In genomic region chr2:104113563-104113962, GRCm38 (mm10) we compare ENCODE assay signal across 16 mouse cellular contexts. TPM values are rescaled to one million over a fixed set of nuclear protein-coding genes. Genes with fewer than 3 reads are reported as not detected.
DNase-seq lines count a peak whose midpoint lies in the region; ATAC-seq and TF ChIP-seq lines count a peak whose summit lies in the region.
"Not testable (repeated sequence)": the region's sequence is repeated elsewhere in the genome, so short reads cannot be mapped to it uniquely, and the experiment has no call there.
"Had no signal": no experiment of that assay in that cellular context is flagged by ENCODE, and none has a peak within 500 bp of the region (broad histone marks: within the 10 kb centered on the region; RNA-seq: fewer than 3 reads in every experiment).

No protein-coding gene starts in this region.

- peaks cover 11% of the 10 kb centered on the region for H3K4me1 ChIP-seq in liver, embryonic 11.5 days (replicated peaks; ENCODE audit: control insufficient read depth, insufficient read depth, low read length)
- H3K4me1 ChIP-seq in liver, embryonic 13.5 days (replicated peaks) = peaks cover 34% of the 10 kb centered on the region
- H3K4me1 ChIP-seq in liver, embryonic 15.5 days (replicated peaks) = peaks cover 34% of the 10 kb centered on the region
- peaks cover 11% of the 10 kb centered on the region; the same call in 1 of the 2 replicates for H3K4me1 ChIP-seq in liver, postnatal 0 days (ENCODE audit: insufficient read depth)
- H3K4me1 ChIP-seq in stomach, postnatal 0 days (replicated peaks; ENCODE audit: control insufficient read depth, insufficient read depth) = not testable (repeated sequence)

- peak; percentile 52 for ATAC-seq in liver, embryonic 11.5 days (replicated peaks; ENCODE audit: low FRiP score)
- peak; percentile 69 for ATAC-seq in liver, embryonic 13.5 days (ENCODE audit: low read depth)
- peak; percentile 67 for ATAC-seq in liver, embryonic 15.5 days (ENCODE audit: insufficient read depth)
- ATAC-seq in liver, postnatal 0 days = peak; percentile 91
- ATAC-seq in stomach, postnatal 0 days (ENCODE audit: low FRiP score, low TSS enrichment) = 0 out of 2 replicates have a peak, but pooled peaks have one; percentile 45

- H3K4me2 ChIP-seq in liver, embryonic 11.5 days; liver, embryonic 13.5 days; liver, embryonic 15.5 days; liver, postnatal 0 days (ENCODE audit: low read depth, low read length); stomach, postnatal 0 days (replicated peaks; ENCODE audit: low read depth): not testable (repeated sequence)

- TF ChIP-seq CTCF in liver, postnatal 0 days (IDR thresholded peaks at IDR 0.05; ENCODE audit: low read depth); stomach, postnatal 0 days (IDR thresholded peaks at IDR 0.05; ENCODE audit: low read depth): not testable (repeated sequence)

- H3K27me3 ChIP-seq in liver, embryonic 11.5 days (replicated peaks; ENCODE audit: control insufficient read depth, insufficient read depth, low read length); liver, embryonic 13.5 days; liver, embryonic 15.5 days; liver, postnatal 0 days (ENCODE audit: insufficient read depth, low read length); stomach, postnatal 0 days (ENCODE audit: control insufficient read depth, insufficient read depth, low read length): not testable (repeated sequence)

- not testable (repeated sequence) for H3K27ac ChIP-seq in liver, embryonic 11.5 days (ENCODE audit: low read depth, low read length); liver, embryonic 13.5 days; stomach, postnatal 0 days (replicated peaks)
- 0 out of 2 replicates have a peak overlapping the region, but pooled peaks have one; percentile 19 for H3K27ac ChIP-seq in liver, embryonic 15.5 days (replicated peaks)
- H3K27ac ChIP-seq in liver, postnatal 0 days (ENCODE audit: low read depth) = peak overlapping the region; percentile 50

- H3K9me3 ChIP-seq in liver, embryonic 11.5 days (ENCODE audit: control insufficient read depth, low read length); liver, embryonic 13.5 days (replicated peaks); liver, embryonic 15.5 days (replicated peaks); liver, postnatal 0 days (ENCODE audit: low read length); stomach, postnatal 0 days (ENCODE audit: control insufficient read depth, low read length): not testable (repeated sequence)

- peak; percentile 74 for DNase-seq in heart, adult 11 months
- not testable (repeated sequence) for DNase-seq in liver, embryonic 11.5 days (ENCODE audit: low spot score); liver, embryonic 13.5 days; stomach, postnatal 0 days (ENCODE audit: low spot score)
- peak; percentile 52 for DNase-seq in liver, postnatal 0 days

- H3K9ac ChIP-seq in liver, embryonic 11.5 days (ENCODE audit: low read depth, low read length); liver, embryonic 13.5 days; liver, embryonic 15.5 days; liver, postnatal 0 days (replicated peaks); stomach, postnatal 0 days (ENCODE audit: low read length): not testable (repeated sequence)

- not testable (repeated sequence) for H3K4me3 ChIP-seq in liver, embryonic 11.5 days (ENCODE audit: low read depth, low read length); liver, embryonic 13.5 days (replicated peaks); liver, embryonic 15.5 days (replicated peaks); liver, postnatal 0 days (ENCODE audit: low read depth, low read length); stomach, postnatal 0 days (ENCODE audit: low read depth, low read length)

- H3K36me3 ChIP-seq in liver, embryonic 11.5 days (ENCODE audit: control insufficient read depth, insufficient read depth, low read length); liver, postnatal 0 days (replicated peaks; ENCODE audit: insufficient read depth, low read length); stomach, postnatal 0 days (ENCODE audit: control insufficient read depth, insufficient read depth, low read length): not testable (repeated sequence)
- H3K36me3 ChIP-seq in liver, embryonic 13.5 days = peaks cover 51% of the 10 kb centered on the region
- peaks cover 32% of the 10 kb centered on the region for H3K36me3 ChIP-seq in liver, embryonic 15.5 days (replicated peaks)

- TF ChIP-seq EP300 in liver, postnatal 0 days (IDR thresholded peaks at IDR 0.05; ENCODE audit: low read depth); stomach, postnatal 0 days (optimal IDR thresholded peaks at IDR 0.05): not testable (repeated sequence)

RNA-seq across cellular contexts. Expression of gene A930018P22Rik, which starts 9.0 kb away (rescaled TPM):
- polyA plus RNA-seq in liver, embryonic 11.5 days (2014; fragmentation: Nextera tagmentation; extraction: Ambion mirVana) = 0.23 TPM in 1 of 2 replicates, not detected in the other
- polyA plus RNA-seq in liver, embryonic 13.5 days (2015; fragmentation: Nextera tagmentation; extraction: Ambion mirVana) = 0.19 and 0.48 TPM in 2 replicates
- polyA plus RNA-seq in liver, embryonic 15.5 days (2015; fragmentation: Nextera tagmentation; extraction: Ambion mirVana) = 0.36 and 0.77 TPM in 2 replicates
- 0.70 and 1.3 TPM in 2 replicates for polyA plus RNA-seq in liver, postnatal 0 days (2015; fragmentation: Nextera tagmentation; extraction: Ambion mirVana)
- 0.47 and 0.53 TPM in 2 replicates for polyA plus RNA-seq in stomach, postnatal 0 days (2015; fragmentation: Nextera tagmentation; extraction: Ambion mirVana)
- polyA plus RNA-seq: brain, embryonic 14.5 days; embryonic facial prominence, embryonic 11.5 days; embryonic facial prominence, embryonic 13.5 days; embryonic facial prominence, embryonic 15.5 days; forebrain, embryonic 10.5 days; forebrain, embryonic 13.5 days; forebrain, embryonic 15.5 days had no signal

RNA-seq across cellular contexts. Expression of gene Cd59a, which starts 18.0 kb away (rescaled TPM):
- polyA plus RNA-seq in liver, embryonic 11.5 days (2014; fragmentation: Nextera tagmentation; extraction: Ambion mirVana) = 73.4 and 77.6 TPM in 2 replicates
- 82.9 and 85.7 TPM in 2 replicates for polyA plus RNA-seq in liver, embryonic 13.5 days (2015; fragmentation: Nextera tagmentation; extraction: Ambion mirVana)
- 90.3 and 92.5 TPM in 2 replicates for polyA plus RNA-seq in liver, embryonic 15.5 days (2015; fragmentation: Nextera tagmentation; extraction: Ambion mirVana)
- 73.8 and 76.9 TPM in 2 replicates for polyA plus RNA-seq in liver, postnatal 0 days (2015; fragmentation: Nextera tagmentation; extraction: Ambion mirVana)
- polyA plus RNA-seq in stomach, postnatal 0 days (2015; fragmentation: Nextera tagmentation; extraction: Ambion mirVana) = 58.4 and 59.6 TPM in 2 replicates

RNA-seq across cellular contexts. Expression of gene Cd59b, which starts 43.9 kb away (rescaled TPM):
- polyA plus RNA-seq in liver, embryonic 11.5 days (2014; fragmentation: Nextera tagmentation; extraction: Ambion mirVana) = 8.7 and 10.6 TPM in 2 replicates
- 13.1 and 13.3 TPM in 2 replicates for polyA plus RNA-seq in liver, embryonic 13.5 days (2015; fragmentation: Nextera tagmentation; extraction: Ambion mirVana)
- 11.0 and 11.4 TPM in 2 replicates for polyA plus RNA-seq in liver, embryonic 15.5 days (2015; fragmentation: Nextera tagmentation; extraction: Ambion mirVana)
- 4.4 and 4.5 TPM in 2 replicates for polyA plus RNA-seq in liver, postnatal 0 days (2015; fragmentation: Nextera tagmentation; extraction: Ambion mirVana)
- polyA plus RNA-seq in stomach, postnatal 0 days (2015; fragmentation: Nextera tagmentation; extraction: Ambion mirVana) = 5.5 and 6.4 TPM in 2 replicates
- polyA plus RNA-seq: C2C12 had no signal

RNA-seq across cellular contexts. Expression of gene Gm10799, which starts 45.2 kb away (rescaled TPM):
- not detected in 2 replicates for polyA plus RNA-seq in liver, embryonic 11.5 days (2014; fragmentation: Nextera tagmentation; extraction: Ambion mirVana)
- not detected in 2 replicates for polyA plus RNA-seq in liver, embryonic 13.5 days (2015; fragmentation: Nextera tagmentation; extraction: Ambion mirVana)
- not detected in 2 replicates for polyA plus RNA-seq in liver, embryonic 15.5 days (2015; fragmentation: Nextera tagmentation; extraction: Ambion mirVana)
- polyA plus RNA-seq in liver, postnatal 0 days (2015; fragmentation: Nextera tagmentation; extraction: Ambion mirVana) = not detected in 2 replicates
- polyA plus RNA-seq in stomach, postnatal 0 days (2015; fragmentation: Nextera tagmentation; extraction: Ambion mirVana) = not detected in 2 replicates
- polyA plus RNA-seq: adrenal gland, adult 2 months; brain, embryonic 14.5 days; C2C12; embryonic facial prominence, embryonic 11.5 days; embryonic facial prominence, embryonic 13.5 days; embryonic facial prominence, embryonic 15.5 days; erythroblast, embryonic 14.5 days; forebrain, embryonic 10.5 days; forebrain, embryonic 13.5 days; forebrain, embryonic 15.5 days had no signal

RNA-seq across cellular contexts. Expression of gene Gm10912, which starts 47.9 kb away (rescaled TPM):
- 0.10 TPM in 1 of 2 replicates, not detected in the other for polyA plus RNA-seq in liver, embryonic 11.5 days (2014; fragmentation: Nextera tagmentation; extraction: Ambion mirVana)
- polyA plus RNA-seq in liver, embryonic 13.5 days (2015; fragmentation: Nextera tagmentation; extraction: Ambion mirVana) = 0.06 TPM in 1 of 2 replicates, not detected in the other
- 0.10 and 0.13 TPM in 2 replicates for polyA plus RNA-seq in liver, embryonic 15.5 days (2015; fragmentation: Nextera tagmentation; extraction: Ambion mirVana)
- 0.11 TPM in 1 of 2 replicates, not detected in the other for polyA plus RNA-seq in liver, postnatal 0 days (2015; fragmentation: Nextera tagmentation; extraction: Ambion mirVana)
- polyA plus RNA-seq in stomach, postnatal 0 days (2015; fragmentation: Nextera tagmentation; extraction: Ambion mirVana) = not detected in 2 replicates
- polyA plus RNA-seq: C2C12; embryonic facial prominence, embryonic 11.5 days; erythroblast, embryonic 14.5 days; forebrain, embryonic 10.5 days; forebrain, embryonic 13.5 days; forebrain, embryonic 15.5 days had no signal
